Mouse (Mus musculus) lung, postnatal 0 days (tissue): ENCODE results near the gene Ddx27.

ENCODE experiments used
- CTCF ChIP-seq: IDR thresholded peaks from 2 replicates; pipeline ENCODE4 v1.5.1; 2016; ENCODE audit warnings: antibody characterized with exemption, mild to moderate bottlenecking
- EP300 ChIP-seq: IDR thresholded peaks from 2 replicates; pipeline ENCODE4 v1.6.1; 2016; ENCODE audit warnings: antibody characterized with exemption, mild to moderate bottlenecking, control low read depth

DNA sequence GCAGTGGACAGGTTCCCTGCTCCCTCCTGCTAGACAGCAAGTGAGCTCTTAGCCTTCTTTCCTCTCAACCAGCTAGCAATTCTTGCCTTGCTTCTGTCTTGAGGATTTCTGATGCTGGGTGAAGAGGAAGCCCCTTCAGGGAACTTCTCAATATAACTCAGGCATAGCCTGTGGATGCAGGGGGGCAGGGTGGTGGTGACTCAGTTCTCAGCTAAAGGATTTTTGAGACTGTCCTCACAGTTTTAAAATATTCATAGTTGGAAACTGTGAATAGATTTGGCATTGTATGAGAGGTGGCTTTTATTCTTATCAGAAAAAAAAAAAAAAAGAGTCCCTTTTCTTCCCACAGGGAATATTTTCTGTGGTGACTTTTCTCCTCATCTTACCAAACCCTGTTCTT is 45.8 kb downstream of the Ddx27 start:
- TF ChIP-seq CTCF (no peak), EP300 (no peak)
